Mouse (Mus musculus): ENCODE measurements at regions not wholly inside any gene's neighbourhood (a gene's known extent, or its start where the extent isn't known, plus 50 kb on each side); places are given as distances from the start of the nearest gene placed in this dataset.

- TF ChIP-seq POLR2A (IDR thresholded peaks at IDR 0.05; ENCODE audit: low read depth, low read length): no peak
- TF ChIP-seq CTCF (IDR thresholded peaks at IDR 0.05; ENCODE audit: borderline replicate concordance, insufficient read depth, low read length): no peak
These were observed 251.2 kb upstream of the Gpc5 start for GRCm38 (mm10) chr14:114840766-114841165.
